In genomic region chr17:75347414-75347813, GRCm38 (mm10) we compare ENCODE assay signal across 19 mouse cellular contexts.
A peak's percentile ranks its signal among the peaks of the same experiment; 100 is the strongest.
DNase-seq lines count a peak whose midpoint lies in the region; ATAC-seq and TF ChIP-seq lines count a peak whose summit lies in the region.
"Had no signal": no experiment of that assay in that cellular context is flagged by ENCODE, and none has a peak within 500 bp of the region (broad histone marks: within the 10 kb centered on the region; RNA-seq: fewer than 3 reads in every experiment).

No protein-coding gene starts in this region.

- no peaks in the 10 kb centered on the region for H3K27me3 ChIP-seq in heart, embryonic 10.5 days (ENCODE audit: insufficient read depth, poor library complexity, severe bottlenecking)
- H3K27me3 ChIP-seq in liver, postnatal 0 days (ENCODE audit: insufficient read depth, low read length), result no peaks in the 10 kb centered on the region
- H3K27me3 ChIP-seq in liver, embryonic 12.5 days (replicated peaks), result no peaks in the 10 kb centered on the region
- no peaks in the 10 kb centered on the region for H3K27me3 ChIP-seq in CH12.LX (replicated peaks)
- H3K27me3 ChIP-seq: embryonic facial prominence, embryonic 15.5 days; limb, embryonic 13.5 days; midbrain, embryonic 12.5 days had no signal

- intact Hi-C loops in heart, postnatal 14 days (cut with DNase I), result no loop called here

- peak; percentile 30 for DNase-seq in heart, embryonic 10.5 days (ENCODE audit: low spot score)
- no peak for DNase-seq in heart, postnatal 14 days
- no peak for DNase-seq in liver, postnatal 0 days
- DNase-seq in CH12.LX (ENCODE audit: extremely low read depth) (no peak), ZHBTc4 (ENCODE audit: low read depth, low spot score) (peak; percentile 11)
- DNase-seq in cerebellum, adult 11-12 months, result no peak
- DNase-seq: B cell, adult 2 months; cerebellum, adult 2 months; kidney, adult 18-20 months; lung, postnatal 36 days; right cerebral cortex, adult 18-20 months; thymus, adult 18-20 months had no signal

- peaks cover 13% of the 10 kb centered on the region for H3K36me3 ChIP-seq in heart, embryonic 10.5 days
- H3K36me3 ChIP-seq in liver, postnatal 0 days (replicated peaks; ENCODE audit: insufficient read depth, low read length), result no peaks in the 10 kb centered on the region
- H3K36me3 ChIP-seq in liver, embryonic 12.5 days, result peaks cover 4% of the 10 kb centered on the region; the same call in 1 of the 2 replicates
- no peaks in the 10 kb centered on the region for H3K36me3 ChIP-seq in CH12.LX (replicated peaks in 1 of 2; ENCODE audit: control insufficient read depth in 1 of 2, insufficient read depth in 1 of 2, low read length in 1 of 2)
- H3K36me3 ChIP-seq: midbrain, embryonic 12.5 days had no signal

- H3K9me3 ChIP-seq in heart, embryonic 10.5 days, result no peaks in the 10 kb centered on the region
- no peaks in the 10 kb centered on the region; the same call in 1 of the 2 replicates for H3K9me3 ChIP-seq in liver, postnatal 0 days (ENCODE audit: low read length)
- peaks cover 7% of the 10 kb centered on the region; the same call in 1 of the 2 replicates for H3K9me3 ChIP-seq in liver, embryonic 12.5 days (replicated peaks)
- peaks cover 3% of the 10 kb centered on the region for H3K9me3 ChIP-seq in CH12.LX (replicated peaks; ENCODE audit: low read length)
- H3K9me3 ChIP-seq: embryonic facial prominence, embryonic 15.5 days; midbrain, embryonic 12.5 days had no signal

- H3K4me1 ChIP-seq in heart, embryonic 10.5 days, result peaks cover 15% of the 10 kb centered on the region
- H3K4me1 ChIP-seq in liver, postnatal 0 days (ENCODE audit: insufficient read depth), result no peaks in the 10 kb centered on the region
- no peaks in the 10 kb centered on the region for H3K4me1 ChIP-seq in liver, embryonic 12.5 days
- no peaks in the 10 kb centered on the region; a peak in 1 of 4 replicates for H3K4me1 ChIP-seq in CH12.LX (ENCODE audit: control insufficient read depth in 1 of 2, insufficient read depth in 2 of 2)
- H3K4me1 ChIP-seq: limb, embryonic 13.5 days; midbrain, embryonic 12.5 days had no signal

- H3K79me2 ChIP-seq in CH12.LX (replicated peaks; ENCODE audit: control insufficient read depth, extremely low read depth, insufficient read depth, poor library complexity, severe bottlenecking), result no peaks in the 10 kb centered on the region

- H3K4me2 ChIP-seq in liver, postnatal 0 days (ENCODE audit: low read depth, low read length), result no peak overlapping the region
- H3K4me2 ChIP-seq in liver, embryonic 12.5 days, result no peak overlapping the region
- H3K4me2 ChIP-seq in CH12.LX (ENCODE audit: insufficient read depth, low read depth, poor library complexity, severe bottlenecking), result no peak overlapping the region
- H3K4me2 ChIP-seq: embryonic facial prominence, embryonic 15.5 days; hindbrain, embryonic 14.5 days; limb, embryonic 13.5 days; midbrain, embryonic 12.5 days had no signal

- no peak for ATAC-seq in liver, postnatal 0 days
- no peak for ATAC-seq in liver, embryonic 12.5 days
- ATAC-seq in monocyte, adult 5-6 weeks (replicated peaks; ENCODE audit: insufficient number of reproducible peaks, low FRiP score, low TSS enrichment, poor library complexity, severe bottlenecking), result no peak
- ATAC-seq: forebrain, embryonic 14.5 days had no signal

- TF ChIP-seq CTCF in liver, postnatal 0 days (IDR thresholded peaks at IDR 0.05; ENCODE audit: low read depth), result peak; percentile 56
- peak; percentile 23 to 32; a peak in 2 of 4 replicates for TF ChIP-seq CTCF in CH12.LX (conservative IDR thresholded peaks at IDR 0.05 in 1 of 2, IDR thresholded peaks at IDR 0.05 in 1 of 2; ENCODE audit: low read depth in 2 of 2, low read length in 2 of 2)

- no peak overlapping the region for H3K27ac ChIP-seq in heart, embryonic 10.5 days
- H3K27ac ChIP-seq in liver, postnatal 0 days (ENCODE audit: low read depth), result no peak overlapping the region
- H3K27ac ChIP-seq in liver, embryonic 12.5 days, result no peak overlapping the region
- no peak overlapping the region for H3K27ac ChIP-seq in CH12.LX (ENCODE audit: insufficient read depth, low read depth)
- H3K27ac ChIP-seq: embryonic facial prominence, embryonic 15.5 days; hindbrain, embryonic 14.5 days; limb, embryonic 13.5 days; midbrain, embryonic 12.5 days had no signal

- no peak overlapping the region for H3K4me3 ChIP-seq in heart, embryonic 10.5 days
- no peak overlapping the region for H3K4me3 ChIP-seq in liver, postnatal 0 days (ENCODE audit: low read depth, low read length)
- no peak overlapping the region for H3K4me3 ChIP-seq in liver, embryonic 12.5 days
- no peak overlapping the region for H3K4me3 ChIP-seq in CH12.LX (replicated peaks in 1 of 3; ENCODE audit: low read depth in 2 of 3, low read length in 2 of 3, poor library complexity in 1 of 3)
- H3K4me3 ChIP-seq: embryonic facial prominence, embryonic 15.5 days; limb, embryonic 13.5 days; midbrain, embryonic 12.5 days had no signal

- no peak; the same call in none of the 2 replicates for TF ChIP-seq RAD21 in CH12.LX (IDR thresholded peaks at IDR 0.05; ENCODE audit: low read depth, low read length)

- WGBS in heart, embryonic 10.5 days, result 95% methylated on average over 4 of the region's 4 CpGs
- 91% methylated on average over 4 of the region's 4 CpGs for WGBS in liver, postnatal 0 days (ENCODE audit: insufficient replicate concordance)
- WGBS in liver, embryonic 12.5 days (ENCODE audit: insufficient replicate concordance), result 90% methylated on average over 4 of the region's 4 CpGs

- TF ChIP-seq EP300 in liver, postnatal 0 days (IDR thresholded peaks at IDR 0.05; ENCODE audit: low read depth), result no peak
- TF ChIP-seq EP300 in CH12.LX (IDR thresholded peaks at IDR 0.05; ENCODE audit: low read length), result no peak

- no peak for TF ChIP-seq POLR2A in CH12.LX (IDR thresholded peaks at IDR 0.05; ENCODE audit: low read depth, low read length)

- dilution Hi-C loops in CH12.LX (cut with MboI; ENCODE audit: extremely low pct_ligation_motif_present, extremely low pct_unique_long_range_greater_than_20kb, low sequenced_read_pairs), result no loop called here

- in situ Hi-C loops in CH12.LX (cut with MboI; ENCODE audit: low pct_ligation_motif_present, low pct_unique_long_range_greater_than_20kb, low sequenced_read_pairs), result no loop called here

- H3K9ac ChIP-seq in liver, postnatal 0 days (replicated peaks), result no peak overlapping the region
- no peak overlapping the region for H3K9ac ChIP-seq in liver, embryonic 12.5 days
- H3K9ac ChIP-seq in CH12.LX (ENCODE audit: insufficient read depth, low read depth), result no peak overlapping the region
- H3K9ac ChIP-seq: embryonic facial prominence, embryonic 15.5 days; hindbrain, embryonic 14.5 days; limb, embryonic 13.5 days; midbrain, embryonic 12.5 days had no signal

TF ChIP-seq in CH12.LX, 34 proteins besides CTCF, POLR2A, EP300 and RAD21:
- no peak for TF ChIP-seq MAX (IDR thresholded peaks at IDR 0.05; ENCODE audit: low read length)
- no peak for TF ChIP-seq ZNF384 (IDR thresholded peaks at IDR 0.05; ENCODE audit: low read depth, low read length)
- TF ChIP-seq ZC3H11A (IDR thresholded peaks at IDR 0.05; ENCODE audit: low read depth, low read length), result no peak
- no peak for TF ChIP-seq NRF1 (IDR thresholded peaks at IDR 0.05; ENCODE audit: low read depth, low read length)
- TF ChIP-seq ELF1 (IDR thresholded peaks at IDR 0.05; ENCODE audit: low read depth, low read length), result no peak
- no peak for TF ChIP-seq MXI1 (IDR thresholded peaks at IDR 0.05; ENCODE audit: low read depth, low read length)
- no peak for TF ChIP-seq JUND (conservative IDR thresholded peaks at IDR 0.05; ENCODE audit: low read depth, low read length)
- TF ChIP-seq ZKSCAN1 (IDR thresholded peaks at IDR 0.05; ENCODE audit: borderline replicate concordance, low read depth, low read length), result no peak
- TF ChIP-seq ETS1 (conservative IDR thresholded peaks at IDR 0.05; ENCODE audit: low read depth, low read length), result no peak
- no peak for TF ChIP-seq NELFE (IDR thresholded peaks at IDR 0.05; ENCODE audit: low read depth, low read length)
- TF ChIP-seq E2F4 (IDR thresholded peaks at IDR 0.05; ENCODE audit: insufficient replicate concordance, low read depth, low read length), result no peak
- no peak for TF ChIP-seq HCFC1 (IDR thresholded peaks at IDR 0.05; ENCODE audit: low read depth, low read length)
- TF ChIP-seq SMC3 (IDR thresholded peaks at IDR 0.05; ENCODE audit: low read depth, low read length), result no peak
- no peak for TF ChIP-seq GABPA (IDR thresholded peaks at IDR 0.05; ENCODE audit: insufficient replicate concordance, low read depth, low read length)
- TF ChIP-seq BHLHE40 (IDR thresholded peaks at IDR 0.05; ENCODE audit: low read depth, low read length), result no peak
- no peak for TF ChIP-seq RCOR1 (conservative IDR thresholded peaks at IDR 0.05; ENCODE audit: low read depth, low read length)
- no peak for TF ChIP-seq MEF2A (IDR thresholded peaks at IDR 0.05; ENCODE audit: borderline replicate concordance, low read depth, low read length)
- TF ChIP-seq CHD2 (IDR thresholded peaks at IDR 0.05; ENCODE audit: low read length), result no peak
- no peak for TF ChIP-seq PAX5 (IDR thresholded peaks at IDR 0.05; ENCODE audit: low read length)

Comparison
In these comparisons a context has a peak if more than half of its experiments do, and no peak if none do; other contexts are left out.
1. DNase-seq: peak in heart, embryonic 10.5 days (single experiment) and ZHBTc4 (single experiment); none in heart, postnatal 14 days (0 of 2), liver, postnatal 0 days (single experiment), CH12.LX (single experiment) and cerebellum, adult 11-12 months (single experiment).